Mouse (Mus musculus): ENCODE measurements around the gene Prrc2c. TPM values are rescaled to one million over a fixed set of nuclear protein-coding genes. Genes with fewer than 3 reads are reported as not detected.

Prrc2c gene
- polyA plus RNA-seq, 1 experiment from 2014 or later = 142 TPM

DNA sequence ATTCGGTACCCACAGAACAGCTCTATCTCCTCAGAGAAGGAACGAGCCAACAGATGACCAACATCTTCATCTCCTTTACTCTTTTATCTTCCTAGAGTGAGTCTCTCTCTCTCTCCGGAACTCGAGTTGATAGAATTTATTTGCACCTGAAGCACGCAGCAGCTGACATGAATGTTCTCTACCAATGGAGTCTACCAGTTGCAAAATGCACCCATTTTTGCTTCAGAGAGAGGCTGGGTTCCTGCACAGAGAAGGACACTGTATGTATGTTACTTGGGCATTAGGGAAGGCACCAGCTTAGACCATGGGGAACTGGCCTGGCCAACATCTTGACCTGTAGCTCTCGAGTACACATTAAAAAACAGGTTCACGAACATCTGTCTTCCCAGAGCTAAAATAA lies 82.2 kb downstream of the Prrc2c start, which contains the start of gene Myocos:
TSS of gene Myocos (minus strand) at position 101 of the 400 bp plus-strand sequence.
- Histone ChIP-seq H3K9ac (ENCODE audit: low read length) (no peak within 1 kb of the TSS), H3K27ac (ENCODE audit: low read depth, low read length) (no peak within 1 kb of the TSS), H3K4me1 (ENCODE audit: control insufficient read depth, insufficient read depth, low read length) (no peaks in the 10 kb centered on the region), H3K4me2 (ENCODE audit: low read depth) (no peak within 1 kb of the TSS), H3K36me3 (ENCODE audit: control insufficient read depth, insufficient read depth, low read length) (no peaks in the 10 kb centered on the region), H3K9me3 (ENCODE audit: control insufficient read depth, low read length) (no peaks in the 10 kb centered on the region), H3K27me3 (ENCODE audit: control insufficient read depth, insufficient read depth, low read length) (no peaks in the 10 kb centered on the region), H3K4me3 (ENCODE audit: low read depth, low read length) (no peak within 1 kb of the TSS)
- DNase-seq (ENCODE audit: low spot score) = no peak
- no peak for ATAC-seq (ENCODE audit: insufficient read depth, low FRiP score, low TSS enrichment)
- WGBS = 92% methylated on average over 7 of the region's 7 CpGs

DNA sequence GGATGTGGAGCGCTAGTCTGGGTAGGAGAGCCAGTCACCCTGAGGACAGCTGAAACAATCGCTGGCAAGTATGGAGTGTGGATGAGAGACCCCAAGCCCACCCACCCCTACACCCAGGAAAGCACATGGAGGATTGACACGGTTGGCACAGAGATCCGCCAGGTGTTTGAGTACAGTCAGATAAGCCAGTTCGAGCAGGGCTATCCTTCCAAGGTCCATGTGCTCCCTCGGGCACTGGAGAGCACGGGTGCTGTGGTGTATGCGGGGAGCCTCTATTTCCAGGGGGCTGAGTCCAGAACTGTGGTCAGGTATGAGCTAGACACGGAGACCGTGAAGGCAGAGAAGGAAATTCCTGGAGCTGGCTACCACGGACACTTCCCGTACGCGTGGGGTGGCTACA lies 91.9 kb downstream of the Prrc2c start:
- Histone ChIP-seq H3K4me2 (ENCODE audit: low read depth) (no peak overlapping the region), H3K4me3 (ENCODE audit: low read depth, low read length) (no peak overlapping the region), H3K27me3 (ENCODE audit: control insufficient read depth, insufficient read depth, low read length) (no peaks in the 10 kb centered on the region), H3K9me3 (ENCODE audit: control insufficient read depth, low read length) (no peaks in the 10 kb centered on the region), H3K9ac (ENCODE audit: low read length) (no peak overlapping the region), H3K36me3 (ENCODE audit: control insufficient read depth, insufficient read depth, low read length) (no peaks in the 10 kb centered on the region), H3K27ac (ENCODE audit: low read depth, low read length) (no peak overlapping the region), H3K4me1 (ENCODE audit: control insufficient read depth, insufficient read depth, low read length) (no peaks in the 10 kb centered on the region)
- WGBS = 93% methylated on average over 14 of the region's 14 CpGs
- DNase-seq (ENCODE audit: low spot score) (no peak), ATAC-seq (ENCODE audit: insufficient read depth, low FRiP score, low TSS enrichment) (no peak)

DNA sequence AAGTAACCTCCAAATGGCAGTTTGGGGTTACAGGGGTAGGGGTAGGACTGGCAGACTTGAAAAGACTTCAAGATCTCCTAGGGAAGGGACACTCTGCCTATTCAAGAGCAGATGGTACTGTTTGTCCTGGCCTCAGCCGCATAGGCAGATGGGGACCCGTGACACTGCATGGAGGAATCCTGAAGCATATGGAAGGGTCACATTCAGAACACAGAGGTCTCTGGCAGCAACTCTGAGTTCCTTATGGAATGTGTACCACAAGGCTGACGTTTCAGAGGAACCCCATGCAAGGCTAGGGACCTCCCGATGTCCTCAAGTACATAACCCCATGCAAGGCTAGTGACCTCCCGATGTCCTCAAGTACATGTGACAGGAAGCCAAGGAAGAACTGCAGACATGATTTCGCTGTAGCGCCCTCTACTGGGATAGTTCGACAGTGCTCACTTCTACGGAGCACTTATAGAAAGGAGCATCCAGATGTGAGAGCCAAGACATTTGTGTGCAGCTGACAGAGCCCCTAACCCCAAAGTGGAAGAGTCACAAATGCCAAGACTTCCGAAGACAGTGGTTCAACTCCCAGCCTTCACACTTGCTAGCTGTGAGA lies 94.2 kb downstream of the Prrc2c start:
- Histone ChIP-seq H3K4me2 (ENCODE audit: low read depth) (no peak overlapping the region), H3K9ac (ENCODE audit: low read length) (no peak overlapping the region), H3K27me3 (ENCODE audit: control insufficient read depth, insufficient read depth, low read length) (no peaks in the 10 kb centered on the region), H3K9me3 (ENCODE audit: control insufficient read depth, low read length) (no peaks in the 10 kb centered on the region), H3K27ac (ENCODE audit: low read depth, low read length) (no peak overlapping the region), H3K4me3 (ENCODE audit: low read depth, low read length) (no peak overlapping the region), H3K36me3 (ENCODE audit: control insufficient read depth, insufficient read depth, low read length) (no peaks in the 10 kb centered on the region), H3K4me1 (ENCODE audit: control insufficient read depth, insufficient read depth, low read length) (no peaks in the 10 kb centered on the region)
- WGBS = 75% methylated on average over 10 of the region's 10 CpGs
- ATAC-seq (ENCODE audit: insufficient read depth, low FRiP score, low TSS enrichment) (no peak), DNase-seq (ENCODE audit: low spot score) (no peak)

DNA sequence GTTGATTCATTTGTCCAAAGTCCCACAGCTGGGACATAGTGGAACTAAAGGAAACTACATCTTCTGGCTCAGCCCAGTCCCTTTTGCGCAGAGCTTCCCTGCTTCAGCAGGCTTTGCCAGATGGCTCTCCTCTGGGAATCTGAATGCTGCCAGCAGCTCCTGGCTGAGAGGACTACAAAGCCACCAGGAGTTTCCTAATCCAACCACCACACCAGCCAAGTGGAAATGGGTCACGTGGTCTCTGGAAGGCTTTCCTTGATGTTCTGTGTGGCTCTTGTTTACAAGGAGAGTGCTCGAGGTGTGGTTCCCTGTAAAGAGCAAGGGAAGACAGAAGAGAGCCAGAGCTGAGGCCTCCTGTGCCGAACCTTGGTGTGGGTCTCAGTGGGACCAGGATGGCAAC lies 96.6 kb downstream of the Prrc2c start:
- Histone ChIP-seq H3K4me1 (ENCODE audit: control insufficient read depth, insufficient read depth, low read length) (no peaks in the 10 kb centered on the region), H3K4me3 (ENCODE audit: low read depth, low read length) (no peak overlapping the region), H3K27me3 (ENCODE audit: control insufficient read depth, insufficient read depth, low read length) (no peaks in the 10 kb centered on the region), H3K36me3 (ENCODE audit: control insufficient read depth, insufficient read depth, low read length) (no peaks in the 10 kb centered on the region), H3K27ac (ENCODE audit: low read depth, low read length) (no peak overlapping the region), H3K4me2 (ENCODE audit: low read depth) (no peak overlapping the region), H3K9me3 (ENCODE audit: control insufficient read depth, low read length) (no peaks in the 10 kb centered on the region), H3K9ac (ENCODE audit: low read length) (no peak overlapping the region)
- DNase-seq (ENCODE audit: low spot score) (no peak), ATAC-seq (ENCODE audit: insufficient read depth, low FRiP score, low TSS enrichment) (no peak)
- 60% methylated on average over 4 of the region's 4 CpGs for WGBS

DNA sequence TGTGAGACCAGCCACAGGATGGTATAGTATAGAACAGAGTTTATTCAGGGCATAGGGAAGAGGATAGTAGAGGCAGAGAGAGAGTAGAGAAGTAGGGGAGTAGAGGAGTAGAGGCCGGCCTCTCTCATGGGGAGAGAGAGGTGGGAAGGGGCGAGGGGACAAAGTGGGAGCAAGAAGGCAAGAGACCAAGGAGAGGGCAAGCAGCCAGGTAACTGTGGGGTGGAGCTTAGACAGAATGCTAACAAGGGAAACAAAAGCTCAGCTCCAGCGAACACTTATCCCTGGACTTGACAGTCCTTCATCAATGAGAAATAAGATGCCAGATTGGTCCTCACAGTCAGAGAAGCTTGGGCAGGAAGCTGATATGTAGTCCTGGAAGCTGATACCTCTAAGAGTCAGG lies 97.8 kb downstream of the Prrc2c start:
- Histone ChIP-seq H3K4me1 (ENCODE audit: control insufficient read depth, insufficient read depth, low read length) (no peaks in the 10 kb centered on the region), H3K9ac (ENCODE audit: low read length) (no peak overlapping the region), H3K27ac (ENCODE audit: low read depth, low read length) (no peak overlapping the region), H3K27me3 (ENCODE audit: control insufficient read depth, insufficient read depth, low read length) (no peaks in the 10 kb centered on the region), H3K4me3 (ENCODE audit: low read depth, low read length) (no peak overlapping the region), H3K9me3 (ENCODE audit: control insufficient read depth, low read length) (no peaks in the 10 kb centered on the region), H3K36me3 (ENCODE audit: control insufficient read depth, insufficient read depth, low read length) (no peaks in the 10 kb centered on the region), H3K4me2 (ENCODE audit: low read depth) (no peak overlapping the region)
- 86% methylated on average over 3 of the region's 3 CpGs for WGBS
- ATAC-seq (ENCODE audit: insufficient read depth, low FRiP score, low TSS enrichment) (no peak), DNase-seq (ENCODE audit: low spot score) (no peak)

DNA sequence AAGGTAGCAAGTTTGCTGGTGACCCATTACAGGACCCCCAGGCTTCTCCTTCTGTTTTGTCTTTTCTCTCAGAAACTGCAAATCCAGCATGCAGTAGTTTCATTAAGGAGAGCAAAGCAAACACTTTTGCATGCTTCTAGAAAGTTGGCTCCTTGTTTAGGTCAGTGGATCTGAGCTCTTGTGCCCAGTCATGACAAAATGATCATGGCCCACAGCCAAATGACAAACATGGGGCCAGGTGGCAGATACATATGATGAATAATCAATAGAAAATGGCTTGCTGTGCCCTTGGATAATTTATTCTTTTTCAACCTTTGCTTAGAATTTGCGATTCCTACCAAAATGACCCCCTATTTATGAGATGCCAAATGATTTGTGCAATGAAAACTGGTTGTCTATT lies 100.5 kb downstream of the Prrc2c start:
- H3K9ac ChIP-seq (ENCODE audit: low read length) = no peak overlapping the region
- ATAC-seq (ENCODE audit: insufficient read depth, low FRiP score, low TSS enrichment) (no peak), DNase-seq (ENCODE audit: low spot score) (no peak)
- H3K4me3 ChIP-seq (ENCODE audit: low read depth, low read length) = no peak overlapping the region
- H3K36me3 ChIP-seq (ENCODE audit: control insufficient read depth, insufficient read depth, low read length) = no peaks in the 10 kb centered on the region
- no peaks in the 10 kb centered on the region for H3K9me3 ChIP-seq (ENCODE audit: control insufficient read depth, low read length)
- no peaks in the 10 kb centered on the region for H3K4me1 ChIP-seq (ENCODE audit: control insufficient read depth, insufficient read depth, low read length)
- WGBS = 93% methylated on average over 1 of the region's 1 CpGs
- no peak overlapping the region for H3K27ac ChIP-seq (ENCODE audit: low read depth, low read length)
- H3K27me3 ChIP-seq (ENCODE audit: control insufficient read depth, insufficient read depth, low read length) = no peaks in the 10 kb centered on the region
- no peak overlapping the region for H3K4me2 ChIP-seq (ENCODE audit: low read depth)

DNA sequence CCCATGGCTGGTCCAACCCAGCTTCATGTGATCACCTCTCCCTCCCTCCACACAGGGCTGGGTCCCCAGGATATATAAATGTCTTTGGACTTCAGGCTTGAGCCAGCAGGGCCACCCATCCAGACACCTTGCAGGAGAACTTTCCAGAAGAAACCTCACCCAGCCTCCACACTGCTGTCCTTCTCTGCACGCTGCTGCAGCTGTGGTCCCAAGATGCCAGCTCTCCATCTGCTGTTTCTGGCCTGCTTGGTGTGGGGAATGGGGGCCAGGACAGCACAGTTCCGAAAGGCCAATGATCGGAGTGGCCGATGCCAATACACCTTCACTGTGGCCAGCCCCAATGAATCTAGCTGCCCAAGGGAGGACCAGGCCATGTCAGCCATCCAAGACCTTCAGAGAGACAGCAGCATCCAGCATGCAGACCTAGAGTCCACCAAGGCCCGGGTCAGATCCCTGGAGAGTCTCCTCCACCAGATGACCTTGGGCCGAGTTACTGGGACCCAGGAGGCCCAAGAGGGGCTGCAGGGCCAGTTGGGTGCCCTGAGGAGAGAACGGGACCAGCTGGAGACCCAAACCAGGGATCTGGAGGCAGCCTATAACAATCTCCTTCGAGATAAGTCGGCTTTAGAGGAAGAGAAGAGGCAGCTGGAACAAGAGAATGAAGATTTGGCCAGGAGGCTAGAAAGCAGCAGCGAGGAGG lies 101.2 kb downstream of the Prrc2c start, which contains the start of gene Myoc:
TSS of gene Myoc (plus strand) at position 105 of the 700 bp plus-strand sequence.
- 83% methylated on average over 10 of the region's 10 CpGs for WGBS
- H3K4me3 ChIP-seq (ENCODE audit: low read depth, low read length) = no peak within 1 kb of the TSS
- ATAC-seq (ENCODE audit: insufficient read depth, low FRiP score, low TSS enrichment) = no peak

DNA sequence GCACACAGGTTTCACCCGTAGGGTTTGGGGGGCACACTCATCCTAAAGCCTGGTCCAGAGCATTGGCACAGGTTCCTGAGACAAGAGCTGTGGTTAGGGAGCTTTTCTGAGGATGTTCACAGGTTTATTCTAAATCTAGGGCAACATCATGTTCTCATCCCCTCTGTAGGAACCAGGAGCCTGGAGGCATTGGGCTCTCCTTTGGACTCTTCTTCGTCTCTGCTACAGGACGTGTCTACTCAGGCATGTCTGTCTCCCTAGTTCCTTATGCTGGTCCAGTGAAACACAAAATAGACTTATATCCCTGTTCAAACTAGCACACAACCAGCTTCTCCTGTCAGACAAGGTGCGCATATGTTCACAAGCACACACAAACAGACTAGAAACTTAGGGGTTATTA lies 101.8 kb downstream of the Prrc2c start:
- no peak for DNase-seq (ENCODE audit: low spot score)
- 92% methylated on average over 4 of the region's 4 CpGs for WGBS
- H3K4me1 ChIP-seq (ENCODE audit: control insufficient read depth, insufficient read depth, low read length) = no peaks in the 10 kb centered on the region
- no peaks in the 10 kb centered on the region for H3K36me3 ChIP-seq (ENCODE audit: control insufficient read depth, insufficient read depth, low read length)
- ATAC-seq (ENCODE audit: insufficient read depth, low FRiP score, low TSS enrichment) = no peak
- no peaks in the 10 kb centered on the region for H3K27me3 ChIP-seq (ENCODE audit: control insufficient read depth, insufficient read depth, low read length)
- H3K9me3 ChIP-seq (ENCODE audit: control insufficient read depth, low read length) = no peaks in the 10 kb centered on the region
- no peak overlapping the region for H3K4me3 ChIP-seq (ENCODE audit: low read depth, low read length)
- no peak overlapping the region for H3K4me2 ChIP-seq (ENCODE audit: low read depth)
- H3K27ac ChIP-seq (ENCODE audit: low read depth, low read length) = no peak overlapping the region
- no peak overlapping the region for H3K9ac ChIP-seq (ENCODE audit: low read length)

More for the DNA sequence above, 101.2 kb downstream of the Prrc2c start, which contains the start of gene Myoc:
- H3K4me1 ChIP-seq (ENCODE audit: control insufficient read depth, insufficient read depth, low read length) = no peaks in the 10 kb centered on the region
- DNase-seq (ENCODE audit: low spot score) = no peak
- no peaks in the 10 kb centered on the region for H3K36me3 ChIP-seq (ENCODE audit: control insufficient read depth, insufficient read depth, low read length)
- no peaks in the 10 kb centered on the region for H3K27me3 ChIP-seq (ENCODE audit: control insufficient read depth, insufficient read depth, low read length)
- no peak within 1 kb of the TSS for H3K9ac ChIP-seq (ENCODE audit: low read length)
- H3K9me3 ChIP-seq (ENCODE audit: control insufficient read depth, low read length) = no peaks in the 10 kb centered on the region
- H3K4me2 ChIP-seq (ENCODE audit: low read depth) = no peak within 1 kb of the TSS
- no peak within 1 kb of the TSS for H3K27ac ChIP-seq (ENCODE audit: low read depth, low read length)

DNA sequence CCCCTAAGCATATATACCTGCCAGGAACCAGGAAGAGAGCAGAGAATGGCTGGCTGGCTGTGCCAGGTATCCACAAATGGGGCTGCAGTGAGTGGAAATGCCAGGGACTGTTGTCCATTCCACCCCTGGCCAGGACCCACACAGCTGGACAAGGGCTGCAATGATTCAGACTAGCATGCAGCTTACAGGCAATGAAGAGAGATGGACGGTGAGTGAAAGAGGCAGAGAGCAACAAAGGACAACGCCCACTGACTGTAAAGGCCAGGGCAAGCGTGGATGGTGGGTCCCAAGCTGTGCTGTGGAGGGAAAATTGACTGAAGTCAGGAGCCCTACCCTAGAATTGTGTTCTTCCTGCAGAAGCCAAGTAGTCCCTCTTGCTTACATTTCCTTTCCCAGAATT lies 103.8 kb downstream of the Prrc2c start:
- DNase-seq (ENCODE audit: low spot score) (no peak), ATAC-seq (ENCODE audit: insufficient read depth, low FRiP score, low TSS enrichment) (no peak)
- 76% methylated on average over 3 of the region's 3 CpGs for WGBS
- Histone ChIP-seq H3K9ac (ENCODE audit: low read length) (no peak overlapping the region), H3K36me3 (ENCODE audit: control insufficient read depth, insufficient read depth, low read length) (no peaks in the 10 kb centered on the region), H3K9me3 (ENCODE audit: control insufficient read depth, low read length) (no peaks in the 10 kb centered on the region), H3K27me3 (ENCODE audit: control insufficient read depth, insufficient read depth, low read length) (no peaks in the 10 kb centered on the region), H3K4me3 (ENCODE audit: low read depth, low read length) (no peak overlapping the region), H3K27ac (ENCODE audit: low read depth, low read length) (no peak overlapping the region), H3K4me1 (ENCODE audit: control insufficient read depth, insufficient read depth, low read length) (no peaks in the 10 kb centered on the region), H3K4me2 (ENCODE audit: low read depth) (no peak overlapping the region)
